Mouse (Mus musculus) c-Kit-positive CD71-positive TER-119-negative erythroid progenitor cells, embryonic 14.5 days (primary cell): ENCODE results near the gene Cdk4.
"Not testable (repeated sequence)": the region's sequence is repeated elsewhere in the genome, so short reads cannot be mapped to it uniquely, and the experiment has no call there.

Experiments
- DNase-seq: peaks from one replicate; pipeline ENCODE4 v3.0.0-alpha.2; 2013; ENCODE audit warnings: low read depth

The Cdk4 gene

DNA sequence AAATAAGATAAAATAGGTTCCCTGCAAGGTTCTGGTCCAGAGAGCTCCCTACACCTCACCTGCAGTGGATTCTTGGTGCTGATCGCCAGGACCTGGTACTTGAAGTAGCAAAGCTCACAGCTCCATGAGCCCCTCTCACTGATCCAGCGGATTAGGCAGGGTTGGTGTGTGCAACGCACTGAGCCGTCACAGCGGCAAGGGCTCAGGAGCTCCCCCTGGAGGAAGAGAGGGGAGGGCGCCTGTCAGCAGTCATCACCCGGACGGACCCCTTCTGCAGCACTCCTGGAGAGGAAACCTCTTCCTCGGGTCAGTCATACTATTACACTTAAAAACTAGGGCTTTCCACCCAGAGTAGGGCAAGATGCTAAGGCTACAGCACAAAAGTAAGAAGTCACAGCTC lies 5.2 kb upstream of the Cdk4 start:
- no peak for DNase-seq

DNA sequence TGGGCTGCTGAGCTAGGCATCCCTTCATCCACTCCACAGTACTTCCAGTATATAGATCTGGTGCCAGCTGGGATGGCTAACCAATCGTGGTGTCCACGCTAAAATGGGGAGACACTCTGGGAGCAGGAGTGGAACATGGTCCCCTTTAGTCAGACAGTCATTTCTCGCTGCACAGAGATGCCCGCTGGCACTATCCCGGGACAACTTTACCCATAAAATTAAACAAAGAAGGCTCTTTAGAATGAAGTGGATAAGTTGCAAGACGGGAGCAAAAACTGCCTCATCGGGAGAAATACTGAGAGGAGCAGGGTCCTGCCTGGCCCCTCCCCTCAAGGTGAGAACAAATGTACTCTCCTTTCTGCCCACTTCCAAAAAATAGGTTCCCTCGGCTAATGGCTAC lies 4.6 kb upstream of the Cdk4 start:
- DNase-seq, result no peak

DNA sequence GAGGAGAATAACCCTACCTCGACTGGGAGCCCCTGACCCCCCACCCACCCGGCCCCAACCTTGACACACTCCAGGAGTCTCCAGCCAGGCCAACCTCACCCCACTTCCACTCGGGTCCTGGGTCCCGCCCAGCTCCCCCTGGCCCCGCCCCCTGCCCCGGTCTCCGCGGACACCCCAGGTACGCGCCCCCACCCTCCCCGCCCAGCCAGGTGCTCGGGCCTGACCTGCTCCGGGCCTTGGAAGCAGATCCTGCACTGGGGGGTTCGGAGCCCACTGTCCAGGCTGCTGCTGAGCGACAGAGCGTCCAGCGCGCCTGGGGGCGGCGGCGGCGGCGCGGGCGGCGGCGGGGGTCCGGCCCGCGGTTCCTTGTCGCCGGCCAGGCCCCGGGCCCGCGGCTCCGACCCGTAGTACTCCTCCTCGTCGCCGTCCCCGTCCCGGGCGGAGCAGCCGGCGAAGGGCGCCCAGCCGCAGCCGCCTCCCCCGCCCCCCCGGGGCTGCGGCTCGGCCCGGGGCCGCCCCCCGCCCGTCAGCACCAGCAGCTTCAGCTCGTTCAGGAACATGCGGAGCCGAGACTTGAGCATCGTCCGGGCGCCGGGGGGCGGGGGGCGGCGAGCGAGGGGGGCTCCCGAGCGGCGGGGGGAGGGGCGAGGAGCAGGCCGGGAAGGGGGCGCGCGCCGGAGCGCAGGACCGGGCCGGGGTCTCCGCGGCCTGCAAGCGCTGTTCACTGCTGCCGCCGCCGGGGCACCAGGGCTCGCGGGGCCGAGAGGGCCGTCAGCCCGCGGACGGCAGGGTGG lies 4.0 kb upstream of the Cdk4 start:
- no peak for DNase-seq

DNA sequence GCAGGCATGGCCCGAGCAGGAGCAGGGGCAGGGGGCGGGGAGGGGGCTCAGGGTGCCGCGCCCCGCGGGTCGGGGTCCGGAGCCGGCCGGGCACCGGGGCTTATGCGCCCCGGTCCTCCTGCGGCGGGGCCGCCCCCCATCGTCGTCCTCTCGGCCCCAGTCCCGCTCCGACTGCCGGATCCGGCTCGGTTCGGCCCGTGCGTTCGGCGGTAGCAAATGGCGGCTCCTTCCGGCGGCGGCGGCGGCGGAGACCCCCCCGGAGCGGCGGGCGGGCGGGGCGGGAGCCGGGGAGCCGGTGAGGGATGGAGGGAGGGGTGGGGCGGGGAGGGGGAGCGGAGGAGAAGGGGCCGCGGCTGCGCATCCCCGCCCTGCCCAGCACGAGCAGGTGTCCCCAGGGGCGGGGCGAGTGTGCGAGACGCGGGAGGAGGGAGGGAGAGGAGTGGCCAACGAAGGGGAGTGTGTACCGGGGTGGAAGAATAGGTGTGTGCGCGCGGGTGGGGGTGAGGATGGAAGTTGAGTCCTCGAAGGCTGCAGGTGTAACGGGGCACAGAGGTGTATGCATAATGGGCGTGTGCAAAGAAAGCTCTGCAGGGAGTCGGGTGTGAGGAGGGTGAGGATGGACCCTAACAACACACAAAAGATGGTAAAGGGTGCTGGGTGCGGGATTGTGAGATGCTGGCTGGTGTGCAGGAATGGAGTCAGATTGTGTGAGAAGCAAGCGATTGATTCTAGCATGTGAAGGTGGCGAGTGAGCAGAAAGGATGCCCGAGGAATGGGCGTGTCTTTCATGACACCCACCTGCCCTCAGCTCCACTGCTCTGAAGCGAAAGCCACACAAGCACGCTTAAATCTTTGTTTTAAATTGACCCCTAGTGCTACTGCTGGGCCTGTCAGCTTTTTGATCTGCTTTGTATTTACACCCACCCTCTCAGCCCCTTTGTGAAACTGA lies 3.1 kb upstream of the Cdk4 start, which contains the start of gene March9:
TSS of gene March9 (minus strand) at position 217 of the 949 bp plus-strand sequence.
- no peak for DNase-seq

DNA sequence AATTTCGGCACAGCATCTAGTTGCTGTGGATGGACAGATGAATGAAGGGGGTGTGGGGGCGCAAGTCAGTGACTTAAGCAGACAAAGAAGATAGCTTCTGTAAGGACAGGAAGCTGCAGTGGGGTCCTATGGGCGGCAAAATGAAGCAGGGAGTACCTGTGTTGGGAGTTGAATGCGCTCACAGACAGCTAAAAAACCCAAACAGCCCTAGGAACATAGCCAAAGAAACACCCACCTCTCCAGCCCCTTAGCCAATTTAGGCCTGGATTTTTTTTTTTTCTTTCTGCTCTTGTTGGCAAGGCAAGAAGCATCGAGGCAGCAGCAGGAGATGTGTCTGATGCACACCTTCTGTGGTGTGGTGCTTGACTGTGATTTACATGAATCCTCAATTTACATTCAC lies 2.2 kb upstream of the Cdk4 start:
- no peak for DNase-seq

DNA sequence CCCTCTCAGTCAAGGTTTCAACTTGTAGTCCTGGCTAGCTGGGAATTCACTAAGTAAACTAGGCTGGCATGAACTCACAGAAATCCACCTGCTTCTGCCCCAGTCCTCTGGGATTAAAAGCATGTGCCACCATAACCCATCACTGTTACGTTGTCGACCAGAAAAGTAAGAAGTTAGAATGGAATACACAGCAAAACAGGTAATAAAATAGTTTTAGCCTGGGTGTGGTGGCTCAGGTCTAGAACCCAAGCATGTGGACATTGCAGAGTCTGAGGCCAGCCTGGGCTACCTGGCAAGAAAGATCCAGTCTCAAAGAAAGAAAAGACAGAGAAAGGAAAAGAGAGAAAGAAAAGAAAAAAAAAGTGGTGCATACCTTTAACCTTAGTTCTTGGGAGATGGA lies 1.8 kb upstream of the Cdk4 start:
- DNase-seq, result no peak

DNA sequence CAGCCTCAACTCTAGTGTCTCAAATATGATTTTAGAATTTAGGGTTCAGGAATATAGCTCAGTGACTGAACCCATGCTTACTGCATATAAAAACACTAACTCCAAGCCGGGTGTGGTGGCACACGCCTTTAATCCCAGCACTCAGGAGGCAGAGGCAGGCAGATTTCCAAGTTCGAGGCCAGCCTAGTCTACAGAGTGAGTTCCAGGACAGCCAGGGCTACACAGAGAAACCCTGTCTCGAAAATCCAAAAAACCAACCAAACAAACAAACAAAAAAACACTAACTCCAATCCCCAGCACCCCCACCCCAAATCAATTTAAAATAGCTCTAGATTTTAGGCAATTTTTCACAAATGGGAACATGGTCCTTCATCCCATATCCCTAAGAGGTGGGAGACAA lies 1.2 kb upstream of the Cdk4 start:
- not testable (repeated sequence) for DNase-seq

DNA sequence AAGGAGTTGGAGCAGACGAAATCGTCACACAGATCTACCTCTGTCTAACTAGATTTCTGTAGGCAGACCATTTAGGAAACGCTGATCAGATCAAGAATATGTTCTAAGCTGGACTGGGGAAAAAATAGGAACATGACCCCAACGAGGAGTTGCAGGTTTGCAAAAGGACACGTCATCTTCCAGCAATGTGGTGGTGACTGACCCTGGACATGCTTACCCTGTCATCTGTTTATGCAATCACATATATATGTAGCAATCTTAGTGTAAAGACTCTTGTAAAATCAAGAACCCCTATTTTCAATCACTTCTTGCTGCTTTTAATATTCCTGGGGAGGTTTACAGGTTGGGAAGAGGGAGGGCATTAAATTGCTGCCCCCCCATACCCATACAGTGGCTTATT lies 831 bp upstream of the Cdk4 start:
- no peak for DNase-seq

DNA sequence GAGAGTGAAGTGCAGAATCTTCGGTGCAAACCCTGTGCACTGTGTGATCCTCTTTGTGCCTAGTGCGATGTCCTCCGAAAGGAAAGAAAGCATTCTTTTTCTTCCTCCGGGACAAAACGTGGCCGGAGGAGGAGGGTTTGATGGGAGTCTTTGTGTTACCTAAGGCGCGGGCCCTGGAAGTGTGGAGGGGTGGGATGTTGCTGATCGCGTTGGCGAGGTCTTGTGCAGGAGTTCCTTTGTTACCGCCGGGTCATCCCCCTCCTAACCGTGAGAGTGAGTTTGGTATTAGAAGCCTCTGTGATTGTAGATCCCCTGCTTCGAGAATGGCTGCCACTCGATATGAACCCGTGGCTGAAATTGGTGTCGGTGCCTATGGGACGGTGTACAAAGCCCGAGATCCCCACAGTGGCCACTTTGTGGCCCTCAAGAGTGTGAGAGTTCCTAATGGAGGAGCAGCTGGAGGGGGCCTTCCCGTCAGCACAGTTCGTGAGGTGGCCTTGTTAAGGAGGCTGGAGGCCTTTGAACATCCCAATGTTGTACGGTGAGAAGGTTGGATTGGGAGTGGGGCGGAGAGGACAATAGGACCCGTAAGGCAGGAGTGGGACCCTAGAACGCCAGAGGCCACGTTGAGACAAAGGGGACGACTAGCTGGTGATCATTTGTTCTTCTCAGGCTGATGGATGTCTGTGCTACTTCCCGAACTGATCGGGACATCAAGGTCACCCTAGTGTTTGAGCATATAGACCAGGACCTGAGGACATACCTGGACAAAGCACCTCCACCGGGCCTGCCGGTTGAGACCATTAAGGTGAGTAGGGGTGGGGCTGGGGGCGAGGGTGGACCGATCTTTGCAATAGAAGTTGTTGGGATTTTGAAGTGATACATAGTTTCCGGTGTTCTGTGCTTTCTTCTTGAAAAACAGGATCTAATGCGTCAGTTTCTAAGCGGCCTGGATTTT lies 858 bp downstream of the Cdk4 start:
- no peak for DNase-seq

DNA sequence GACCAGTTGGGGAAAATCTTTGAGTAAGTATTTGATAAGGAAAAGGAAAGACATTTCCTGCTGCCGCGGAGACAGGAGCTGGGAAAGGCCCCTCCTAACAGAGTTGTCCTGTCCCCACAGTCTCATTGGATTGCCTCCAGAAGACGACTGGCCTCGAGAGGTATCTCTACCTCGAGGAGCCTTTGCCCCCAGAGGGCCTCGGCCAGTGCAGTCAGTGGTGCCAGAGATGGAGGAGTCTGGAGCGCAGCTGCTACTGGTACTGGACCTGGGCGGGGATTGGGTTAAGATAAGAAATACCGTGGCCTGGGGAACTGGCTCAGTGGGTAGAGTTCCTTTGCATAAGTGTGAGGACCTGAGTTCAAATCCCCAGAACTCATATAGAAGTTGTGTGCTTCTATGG lies 2.6 kb downstream of the Cdk4 start:
- no peak for DNase-seq

DNA sequence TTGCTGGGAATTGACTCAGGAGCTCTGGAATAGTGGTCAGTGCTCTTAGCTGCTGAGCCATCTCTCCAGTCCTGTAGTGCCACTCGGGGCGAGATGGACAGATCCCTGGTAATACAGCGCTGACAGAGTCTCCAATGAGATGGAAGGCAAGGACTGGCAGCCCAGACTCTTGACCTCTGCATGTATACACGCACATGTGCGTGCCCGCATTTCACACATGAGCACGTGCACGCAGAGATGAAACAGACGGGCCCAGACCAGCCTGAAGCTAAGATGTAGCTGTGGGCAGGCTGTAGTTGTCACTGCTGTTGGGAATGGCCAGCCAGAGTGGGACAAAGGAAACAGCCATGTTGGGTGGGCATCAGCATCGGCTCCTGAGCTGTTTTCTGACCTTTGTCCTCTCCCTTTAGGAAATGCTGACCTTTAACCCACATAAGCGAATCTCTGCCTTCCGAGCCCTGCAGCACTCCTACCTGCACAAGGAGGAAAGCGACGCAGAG lies 3.2 kb downstream of the Cdk4 start:
- DNase-seq, result no peak

DNA sequence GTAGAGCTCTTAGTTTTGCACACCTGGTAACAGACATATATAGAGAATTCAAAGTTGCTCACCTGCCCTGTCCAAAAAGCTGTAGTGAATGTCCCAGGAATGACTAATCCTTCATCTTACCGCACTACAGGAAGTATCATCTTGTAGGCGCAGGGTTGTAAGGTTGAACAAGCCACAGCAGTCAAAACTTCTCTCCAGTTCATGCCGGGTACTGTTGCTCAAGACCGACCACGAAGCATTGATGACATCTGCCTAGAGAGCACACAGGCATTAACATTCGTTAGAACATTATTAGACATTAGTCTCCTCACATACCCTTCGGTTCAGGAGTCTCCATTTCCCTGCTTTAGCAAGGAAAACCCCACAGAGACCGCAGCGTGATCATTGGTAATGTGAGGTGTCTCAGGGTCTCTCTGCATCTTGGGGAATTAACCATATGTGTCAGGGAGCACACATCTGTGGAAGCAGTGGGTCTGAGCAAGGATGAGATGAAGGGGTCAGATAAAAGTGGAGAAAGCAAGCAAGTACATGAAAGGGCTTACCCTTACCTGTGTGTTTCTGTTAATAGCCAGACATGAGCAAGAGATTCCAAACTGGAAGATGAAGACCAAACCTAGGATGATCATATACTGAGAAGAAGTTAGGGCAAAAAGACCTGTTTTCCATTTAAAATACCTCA lies 5.2 kb downstream of the Cdk4 start:
- DNase-seq, result no peak

DNA sequence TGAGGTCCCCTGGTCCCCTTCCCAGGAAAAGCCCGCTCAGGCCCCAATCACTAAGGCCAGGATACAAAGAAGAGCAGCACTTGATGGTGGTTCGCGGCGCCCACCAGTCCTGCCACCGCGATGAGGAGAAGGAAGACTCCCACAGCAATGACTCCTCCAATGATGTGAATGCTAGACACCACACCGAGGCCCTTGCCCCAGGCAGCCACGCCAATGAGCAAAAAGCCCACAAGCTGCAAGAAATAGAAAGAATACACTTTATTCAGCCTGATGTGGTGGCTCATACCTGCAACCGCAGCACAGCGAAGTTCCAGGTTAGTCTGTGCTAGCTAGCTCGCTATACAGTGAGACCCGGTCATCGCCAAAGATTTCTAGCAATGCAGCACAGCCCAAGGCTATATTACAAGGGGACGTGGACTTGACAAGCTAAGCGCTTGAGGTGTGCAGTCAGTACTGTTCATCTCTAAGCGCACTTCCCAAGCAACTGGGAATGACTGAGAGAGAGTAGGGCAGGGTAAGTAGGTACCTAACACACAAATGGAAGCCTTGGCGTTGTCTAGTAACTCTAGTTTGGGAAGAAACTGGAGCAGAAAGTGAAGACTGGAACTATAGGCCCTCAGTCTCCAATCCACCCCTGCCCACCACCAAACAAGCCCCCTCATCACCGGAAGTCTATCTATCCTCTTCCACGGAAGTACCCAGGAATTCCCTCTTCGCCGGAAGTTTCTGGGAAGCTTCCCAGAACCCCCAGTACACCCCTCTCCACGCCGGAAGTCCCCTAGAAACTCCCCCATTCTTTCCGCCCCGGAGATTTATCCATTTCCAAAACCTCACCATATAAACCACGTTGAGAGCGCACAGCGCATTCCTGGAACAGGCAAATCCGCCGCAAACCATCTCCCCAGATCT lies 6.2 kb downstream of the Cdk4 start:
- no peak for DNase-seq

DNA sequence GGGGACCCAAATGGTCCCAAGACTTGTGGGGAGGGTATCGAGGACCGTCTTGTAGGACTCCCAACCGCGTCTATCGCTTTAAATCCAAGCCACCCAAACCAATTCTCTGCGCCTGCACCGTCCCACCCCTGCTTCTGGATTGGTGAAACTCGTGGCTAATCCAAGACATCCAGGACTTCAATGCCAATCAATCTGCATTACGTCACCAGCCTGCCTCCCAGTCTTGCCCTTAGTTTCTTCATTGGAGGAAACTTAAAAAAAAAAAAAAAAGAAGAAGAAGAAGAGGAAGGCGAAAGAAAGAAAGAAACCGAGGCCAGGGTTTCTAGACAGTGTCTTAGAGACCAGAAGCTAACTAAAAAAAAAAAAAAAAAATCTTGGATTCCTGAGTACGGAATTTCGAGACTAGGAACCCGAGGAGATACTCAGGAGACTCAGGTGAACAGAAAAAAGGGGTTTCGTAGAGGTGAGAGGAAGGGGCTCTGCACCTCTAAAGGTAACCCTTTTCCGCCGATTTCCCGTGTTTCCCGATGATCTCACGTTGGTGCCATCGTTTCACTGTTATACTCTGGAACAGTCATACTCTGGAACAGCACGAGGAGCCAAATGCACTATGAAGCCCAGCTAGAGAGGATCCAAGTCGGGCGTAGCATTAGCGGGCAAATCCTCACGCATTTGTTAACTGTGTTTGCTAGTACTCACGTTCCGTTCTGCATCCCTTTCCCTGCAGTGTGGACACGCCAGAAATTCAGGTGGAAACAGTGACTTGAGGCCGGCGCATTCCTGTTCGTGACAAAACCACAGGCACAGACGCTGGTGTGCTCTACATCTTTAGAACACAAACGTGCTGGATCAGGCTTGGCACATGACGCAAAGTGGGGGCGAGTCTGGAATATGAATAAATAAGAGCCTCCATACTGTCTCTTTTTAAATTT lies 7.1 kb downstream of the Cdk4 start, which contains the start of gene Tspan31:
TSS of gene Tspan31 (minus strand) at position 75 of the 932 bp plus-strand sequence.
- DNase-seq, result peak; percentile 95

DNA sequence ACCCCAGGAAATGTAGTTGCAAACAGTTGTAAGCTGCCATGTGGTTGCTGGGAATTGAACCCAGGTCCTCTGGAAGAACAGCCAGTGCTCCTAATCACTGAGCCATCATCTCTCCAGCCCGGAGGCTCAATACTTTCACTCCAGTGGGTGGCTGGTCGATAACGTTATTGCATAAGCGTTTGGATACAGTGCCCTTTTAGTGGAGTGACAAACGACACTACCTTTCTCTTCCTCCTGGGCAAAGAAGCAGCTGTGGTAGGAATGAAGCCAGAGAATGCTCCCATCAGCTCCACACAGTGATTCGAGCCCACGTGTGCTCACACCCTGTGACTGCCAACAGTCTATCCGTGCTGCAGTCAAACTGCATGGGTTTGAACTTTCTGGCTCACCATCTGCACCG lies 7.9 kb downstream of the Cdk4 start:
- no peak for DNase-seq

DNA sequence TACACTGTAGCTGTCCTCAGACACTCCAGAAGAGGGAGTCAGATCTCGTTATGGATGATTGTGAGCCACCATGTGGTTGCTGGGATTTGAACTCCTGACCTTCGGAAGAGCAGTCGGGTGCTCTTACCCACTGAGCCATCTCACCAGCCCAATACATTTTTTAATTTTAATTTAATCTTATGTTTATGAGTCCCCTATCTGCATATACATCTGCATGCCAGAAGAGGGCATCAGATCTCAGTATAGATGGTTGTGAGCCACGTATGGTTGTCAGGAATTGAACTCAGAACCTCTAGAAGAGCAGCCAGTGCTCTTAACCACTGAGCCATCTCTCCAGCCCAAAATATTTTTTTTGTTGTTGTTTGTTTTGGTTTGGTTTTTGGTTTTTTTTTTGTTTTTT lies 8.9 kb downstream of the Cdk4 start:
- DNase-seq, result not testable (repeated sequence)

DNA sequence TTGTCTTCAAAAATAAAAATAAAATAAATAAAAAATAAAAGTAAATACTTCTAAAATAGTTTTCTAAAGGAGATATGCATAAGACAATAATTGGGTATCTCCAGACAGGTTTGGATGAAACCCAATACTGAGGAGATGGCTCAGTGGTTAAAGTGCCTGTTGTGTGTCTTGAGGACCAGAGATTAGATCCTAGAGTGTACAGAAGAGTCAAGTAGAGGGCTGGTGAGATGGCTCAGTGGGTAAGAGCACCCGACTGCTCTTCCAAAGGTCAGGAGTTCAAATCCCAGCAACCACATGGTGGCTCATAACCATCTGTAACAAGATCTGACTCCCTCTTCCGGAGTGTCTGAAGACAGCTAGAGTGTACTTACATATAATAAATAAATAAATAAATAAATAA lies 9.6 kb downstream of the Cdk4 start:
- not testable (repeated sequence) for DNase-seq

DNA sequence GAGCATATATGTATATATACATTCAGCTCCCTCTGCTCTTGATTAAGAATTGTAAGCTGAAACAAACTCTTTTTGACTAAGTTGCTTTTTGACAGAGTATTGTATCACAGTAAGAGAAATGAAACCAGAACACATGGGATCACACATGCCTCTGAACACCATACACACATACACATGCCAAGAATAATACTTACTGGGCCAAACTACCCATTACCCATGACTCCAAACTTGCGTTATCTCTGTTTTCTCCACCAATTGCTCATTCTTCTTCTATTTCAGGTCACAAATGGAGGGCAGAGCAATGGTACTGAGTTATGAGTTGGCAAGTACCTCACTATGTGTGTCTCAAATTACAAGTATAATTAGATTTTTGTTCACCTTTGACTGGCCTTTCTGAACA lies 10.6 kb downstream of the Cdk4 start:
- no peak for DNase-seq

DNA sequence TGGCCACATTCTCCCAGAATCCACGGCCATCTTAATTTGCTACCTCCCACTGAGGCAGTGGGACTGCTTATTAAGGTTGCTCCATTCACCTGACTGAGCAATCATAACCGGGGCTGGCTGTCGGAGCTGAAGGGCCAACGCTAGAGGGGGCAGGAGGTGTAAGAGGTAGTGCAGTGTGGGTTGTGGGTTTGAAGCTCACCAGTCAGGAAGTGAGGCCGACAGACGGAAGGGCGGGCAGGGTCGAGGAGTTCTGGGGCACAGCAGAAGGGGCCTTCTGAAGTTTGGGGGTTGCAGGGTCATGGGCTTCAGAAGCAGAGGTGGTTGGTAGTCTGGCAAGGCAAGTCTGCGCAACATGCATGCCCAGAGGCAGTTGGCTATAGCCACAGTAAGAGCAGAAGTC lies 11.7 kb downstream of the Cdk4 start, which contains the start of gene Agap2:
TSS of gene Agap2 (plus strand) at position 205 of the 400 bp plus-strand sequence.
- DNase-seq, result no peak
